Mouse (Mus musculus): ENCODE measurements around the gene Lgr5.

Gene Lgr5

GRCm38 (mm10) chr10:115587301-115587969, at the start of gene Lgr5:
Gene Lgr5, minus strand, starts transcription at chr10:115587780.
- DNase-seq (ENCODE audit: low spot score in 2 of 2): peak in 1 of 2 experiments; percentile 14

GRCm38 (mm10) chr10:115626678-115627077, 39.1 kb upstream of the Lgr5 start:
- no peak for DNase-seq (ENCODE audit: low spot score in 2 of 2)

GRCm38 (mm10) chr10:115624957-115625356, 37.4 kb upstream of the Lgr5 start:
- DNase-seq (ENCODE audit: low spot score in 2 of 2): no peak

- DNase-seq (ENCODE audit: low spot score in 2 of 2): peak in 1 of 2 experiments; percentile 21
These were observed 36.5 kb upstream of the Lgr5 start for GRCm38 (mm10) chr10:115623956-115624671.

GRCm38 (mm10) chr10:115623481-115623880, 35.9 kb upstream of the Lgr5 start:
- no peak for DNase-seq (ENCODE audit: low spot score in 2 of 2)

GRCm38 (mm10) chr10:115618288-115618856, 30.8 kb upstream of the Lgr5 start:
- no peak for DNase-seq (ENCODE audit: low spot score in 2 of 2)

- DNase-seq (ENCODE audit: low spot score in 2 of 2): no peak
These were observed 30.1 kb upstream of the Lgr5 start for GRCm38 (mm10) chr10:115617456-115618287.

- DNase-seq (ENCODE audit: low spot score in 2 of 2): no peak
These were observed 8.2 kb upstream of the Lgr5 start for GRCm38 (mm10) chr10:115595748-115596147.

GRCm38 (mm10) chr10:115593651-115594050, 6.1 kb upstream of the Lgr5 start:
- no peak for DNase-seq (ENCODE audit: low spot score in 2 of 2)

- no peak for DNase-seq (ENCODE audit: low spot score in 2 of 2)
These were observed 5.6 kb upstream of the Lgr5 start for GRCm38 (mm10) chr10:115593221-115593620.

- DNase-seq (ENCODE audit: low spot score in 2 of 2): no peak
These were observed 399 bp upstream of the Lgr5 start for GRCm38 (mm10) chr10:115587979-115588378.

- DNase-seq (ENCODE audit: low spot score in 2 of 2): peak in 1 of 2 experiments; percentile 17
These were observed 1.0 kb downstream of the Lgr5 start for GRCm38 (mm10) chr10:115586246-115587231.

- DNase-seq (ENCODE audit: low spot score in 2 of 2): no peak
These were observed 1.9 kb downstream of the Lgr5 start for GRCm38 (mm10) chr10:115585491-115586245.

GRCm38 (mm10) chr10:115584656-115585055, 2.9 kb downstream of the Lgr5 start:
- DNase-seq (ENCODE audit: low spot score in 2 of 2): no peak

- DNase-seq (ENCODE audit: low spot score in 2 of 2): no peak
These were observed 4.5 kb downstream of the Lgr5 start for GRCm38 (mm10) chr10:115583071-115583470.

GRCm38 (mm10) chr10:115581971-115582370, 5.6 kb downstream of the Lgr5 start:
- no peak for DNase-seq (ENCODE audit: low spot score in 2 of 2)

GRCm38 (mm10) chr10:115579494-115579893, 8.1 kb downstream of the Lgr5 start:
- no peak for DNase-seq (ENCODE audit: low spot score in 2 of 2)

- no peak for DNase-seq (ENCODE audit: low spot score in 2 of 2)
These were observed 8.5 kb downstream of the Lgr5 start for GRCm38 (mm10) chr10:115579076-115579475.

- DNase-seq (ENCODE audit: low spot score in 2 of 2): no peak
These were observed 15.7 kb downstream of the Lgr5 start for GRCm38 (mm10) chr10:115571734-115572440.
